Mouse (Mus musculus) cerebellum, postnatal 4 days (tissue): ENCODE measurements at regions not wholly inside any gene's neighbourhood (a gene's known extent, or its start where the extent isn't known, plus 50 kb on each side); places are given as distances from the start of the nearest gene placed in this dataset.
A peak's percentile ranks its signal among the peaks of the same experiment; 100 is the strongest.

ENCODE experiments used
- DNase-seq, 2 experiments: peaks; one replicate each; pipeline ENCODE4 v3.0.0; 2022; ENCODE audit warnings: low spot score in 2 of 2, mixed read lengths in 1 of 2

DNA sequence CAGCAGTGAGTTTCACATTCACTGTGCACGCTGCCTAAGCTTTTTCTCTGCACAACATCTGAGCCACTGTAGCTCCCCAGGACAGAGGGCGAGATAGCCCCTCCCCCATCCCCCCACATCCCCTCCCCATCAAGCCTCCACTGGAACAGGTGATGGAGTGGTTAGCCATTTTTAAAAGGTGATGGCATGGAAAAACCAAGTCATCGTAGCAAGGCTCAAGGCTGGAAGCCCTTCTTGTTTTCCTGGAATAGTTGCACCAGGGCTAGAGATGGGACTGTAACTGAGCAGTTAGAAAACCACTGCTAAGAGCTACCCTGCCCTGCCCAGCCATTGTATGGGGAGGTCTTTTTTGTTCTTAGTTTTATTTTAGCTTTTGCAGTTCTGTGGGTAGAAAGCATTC is 209.1 kb upstream of the Rreb1 start:
- DNase-seq: no peak

DNA sequence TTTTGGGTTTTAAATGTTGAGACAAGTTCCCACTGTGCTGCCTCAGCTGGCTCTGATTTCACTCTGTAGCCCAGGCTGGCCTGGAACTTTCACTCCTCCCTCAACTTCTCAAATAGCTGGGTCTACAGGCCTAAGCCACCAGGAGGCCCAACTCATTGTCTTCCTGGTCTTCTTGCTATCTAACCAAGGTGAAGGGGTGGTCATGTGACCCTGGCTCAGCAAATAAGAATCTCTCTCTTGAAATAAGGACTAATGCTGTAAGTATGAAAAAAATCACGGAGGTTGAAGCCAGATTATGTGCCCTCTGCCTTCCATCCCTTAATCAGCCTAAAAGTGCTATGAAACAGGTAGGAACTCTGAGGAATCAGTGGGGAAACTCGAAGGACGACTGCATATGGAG is 208.7 kb upstream of the Rreb1 start:
- no peak for DNase-seq

DNA sequence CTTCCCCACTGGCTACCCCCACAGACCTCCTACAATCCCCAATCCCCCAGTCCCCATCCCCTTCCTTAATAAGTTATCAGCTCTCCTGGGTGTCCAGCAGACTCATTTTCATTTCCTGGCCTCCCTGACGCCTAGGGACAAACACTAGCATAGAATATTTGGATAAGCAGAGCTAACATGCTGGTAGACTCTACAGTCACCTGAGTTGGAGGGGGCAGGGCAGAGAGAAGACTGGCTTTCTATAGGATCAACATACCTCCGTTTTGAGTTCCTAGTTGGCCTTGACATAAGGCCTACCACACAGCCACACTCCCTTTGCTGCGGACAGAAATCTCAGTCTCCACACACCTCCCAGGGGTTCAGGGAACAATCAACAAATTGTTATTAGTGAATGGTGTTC is 205.2 kb upstream of the Rreb1 start:
- no peak for DNase-seq

- no peak for DNase-seq
Observed at GRCm38 (mm10) chr13:37579231-37579630, 199.0 kb upstream of the Rreb1 start.

- DNase-seq: peak in 1 of 2 experiments; percentile 64
Observed at GRCm38 (mm10) chr13:37579775-37580174, 198.4 kb upstream of the Rreb1 start.

GRCm38 (mm10) chr13:37580806-37581205 is 197.4 kb upstream of the Rreb1 start:
- no peak for DNase-seq

DNA sequence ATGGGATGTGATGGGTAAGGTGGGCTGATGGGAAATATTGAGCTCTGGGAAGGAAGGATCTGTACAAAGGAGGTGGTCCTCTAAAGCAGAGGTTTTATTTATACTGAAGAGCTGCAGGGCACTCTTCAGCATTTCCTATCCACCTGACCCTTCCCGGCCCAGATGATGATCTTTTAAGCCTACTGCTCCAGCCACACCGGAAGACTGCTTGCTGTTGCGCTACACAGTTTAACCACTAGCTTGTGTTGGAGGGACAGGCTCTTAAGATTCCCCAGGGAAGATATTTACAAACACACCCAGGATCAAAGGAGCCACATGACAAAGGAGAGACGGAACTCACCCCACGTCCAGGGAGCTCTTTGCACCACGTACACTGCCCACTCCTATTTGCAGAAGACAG is 196.8 kb upstream of the Rreb1 start:
- no peak for DNase-seq

GRCm38 (mm10) chr13:37585476-37585875 is 192.7 kb upstream of the Rreb1 start:
- no peak for DNase-seq

DNA sequence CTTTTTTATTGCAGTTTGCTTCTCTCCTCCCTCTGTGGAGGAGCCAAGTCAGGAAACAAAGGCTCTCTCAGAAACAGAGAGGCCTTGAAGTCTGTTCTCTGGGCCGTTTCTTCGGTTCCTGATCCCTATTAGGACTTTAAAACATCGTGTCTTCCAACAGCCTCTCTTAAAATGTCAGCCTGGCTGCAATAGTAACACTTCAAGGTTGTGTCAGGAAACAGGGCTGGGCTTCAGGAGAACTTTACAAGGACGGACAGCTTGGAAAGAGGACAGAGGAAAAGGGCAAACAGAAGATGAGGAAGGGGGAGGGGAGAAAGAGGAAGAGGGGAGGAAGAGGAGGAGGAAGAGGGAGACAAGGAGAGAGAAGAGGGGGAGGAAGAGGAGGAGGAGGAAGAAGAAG is 191.7 kb upstream of the Rreb1 start:
- DNase-seq: no peak

DNA sequence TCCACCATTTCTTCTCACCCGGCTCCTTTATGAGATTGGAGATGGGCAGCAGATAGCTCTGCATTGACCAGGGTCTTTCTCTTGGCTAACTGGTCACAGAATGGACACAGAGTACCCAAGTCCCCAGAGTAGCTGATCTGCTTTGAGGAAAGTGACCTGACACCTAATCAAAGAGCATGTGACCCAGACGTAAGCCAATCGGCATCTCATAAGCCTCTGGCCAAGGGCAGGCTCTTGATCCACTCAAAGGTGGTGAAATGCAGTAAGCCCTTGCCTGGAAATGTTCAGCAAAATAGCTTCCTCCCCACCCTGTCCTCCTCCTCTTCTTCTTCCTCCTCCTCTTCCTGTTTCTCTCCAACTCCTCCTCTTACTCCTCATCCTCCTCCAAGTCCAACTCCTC is 190.3 kb upstream of the Rreb1 start:
- no peak for DNase-seq

DNA sequence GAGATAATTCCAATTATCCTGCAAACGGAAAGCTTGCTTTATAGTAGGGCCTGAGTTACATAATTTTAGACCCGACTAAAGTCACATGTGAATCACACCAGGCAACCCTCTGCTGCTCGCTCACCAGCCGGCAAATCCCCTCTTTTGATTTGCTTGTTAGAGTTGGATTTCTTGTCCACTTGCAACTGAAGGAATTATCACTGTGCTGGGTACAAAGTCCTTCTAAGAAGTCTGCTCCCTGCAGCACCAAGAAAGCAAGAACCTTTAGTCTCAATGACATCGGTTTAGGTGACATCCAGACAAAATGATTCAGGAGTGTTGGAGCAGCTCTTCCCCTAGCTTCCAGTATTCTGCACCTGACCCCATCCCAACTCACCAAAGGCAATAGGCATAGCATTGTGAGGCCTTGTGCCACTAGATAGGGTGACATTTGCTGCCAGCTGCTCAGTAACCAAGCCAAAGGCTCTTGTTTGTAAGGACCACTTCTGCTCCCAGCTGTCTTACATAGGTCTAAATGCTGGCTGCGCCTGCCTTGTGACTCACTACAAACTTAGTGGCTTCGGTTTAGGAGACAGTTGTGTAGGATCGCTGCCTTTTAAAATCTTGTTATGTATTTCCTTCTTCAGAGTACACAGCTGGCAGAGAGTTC is 189.5 kb upstream of the Rreb1 start:
- DNase-seq: no peak

DNA sequence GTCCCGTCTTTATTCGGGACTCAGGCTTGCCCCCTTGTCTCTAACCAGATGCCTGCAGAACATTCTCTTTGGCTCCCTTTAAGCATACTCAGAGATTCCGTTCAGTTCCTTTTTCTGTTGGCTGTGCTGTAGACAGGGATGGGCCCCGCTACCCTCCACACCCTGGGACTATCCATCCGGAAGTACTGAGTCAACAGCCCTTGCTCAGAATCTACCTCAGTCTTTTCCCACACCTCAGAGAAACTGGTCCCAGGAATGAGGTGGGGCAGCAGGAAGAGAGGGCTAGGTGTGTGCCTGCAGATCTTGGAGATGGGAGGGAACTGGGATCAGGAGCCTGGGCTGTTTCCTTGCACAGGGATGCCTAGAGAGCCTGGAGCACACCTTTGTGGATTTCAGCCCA is 186.1 kb upstream of the Rreb1 start:
- no peak for DNase-seq

GRCm38 (mm10) chr13:37595196-37595595 is 183.0 kb upstream of the Rreb1 start:
- no peak for DNase-seq

DNA sequence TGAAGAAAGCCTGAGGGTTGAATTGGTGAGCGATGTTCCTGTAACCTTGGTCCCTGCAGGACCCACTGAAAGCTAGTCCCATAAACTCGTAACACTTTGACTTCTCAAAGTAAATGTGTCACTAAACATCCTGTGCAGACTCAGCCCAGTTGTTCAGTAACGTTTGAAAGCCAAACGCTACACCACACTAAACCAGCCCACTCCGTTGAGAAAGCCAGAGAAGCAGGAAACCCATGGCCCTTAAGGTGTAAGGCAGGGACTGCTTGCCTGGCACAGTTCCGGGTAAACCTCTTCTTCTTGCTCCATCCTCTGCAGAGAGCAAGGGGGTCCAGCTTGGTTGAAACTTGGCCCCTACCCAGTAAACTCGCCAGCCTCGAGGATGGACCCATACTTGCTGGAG is 180.6 kb upstream of the Rreb1 start:
- no peak for DNase-seq

GRCm38 (mm10) chr13:37598165-37598775 is 179.9 kb upstream of the Rreb1 start:
- DNase-seq: no peak

- no peak for DNase-seq
Observed at GRCm38 (mm10) chr13:37599679-37600078, 178.5 kb upstream of the Rreb1 start.

DNA sequence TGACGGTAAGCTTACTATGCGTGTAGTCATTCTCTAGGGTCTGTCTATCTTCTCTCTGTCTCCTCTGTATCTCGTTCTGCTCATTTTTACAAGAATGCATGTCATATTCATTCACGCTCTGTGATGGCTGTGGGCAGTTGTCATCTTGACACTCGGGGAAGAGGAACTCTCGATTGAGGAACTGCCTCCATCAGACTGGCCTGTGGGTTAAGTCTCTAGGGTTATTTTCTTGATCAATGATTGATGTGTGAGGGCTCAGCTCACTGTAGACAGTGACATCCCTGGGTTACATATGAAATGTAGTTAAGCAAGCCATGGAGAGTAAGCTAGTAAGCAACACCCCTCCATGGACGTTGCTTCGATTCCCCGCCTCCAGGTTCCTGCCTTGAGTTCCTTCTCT is 178.0 kb upstream of the Rreb1 start:
- DNase-seq: no peak

DNA sequence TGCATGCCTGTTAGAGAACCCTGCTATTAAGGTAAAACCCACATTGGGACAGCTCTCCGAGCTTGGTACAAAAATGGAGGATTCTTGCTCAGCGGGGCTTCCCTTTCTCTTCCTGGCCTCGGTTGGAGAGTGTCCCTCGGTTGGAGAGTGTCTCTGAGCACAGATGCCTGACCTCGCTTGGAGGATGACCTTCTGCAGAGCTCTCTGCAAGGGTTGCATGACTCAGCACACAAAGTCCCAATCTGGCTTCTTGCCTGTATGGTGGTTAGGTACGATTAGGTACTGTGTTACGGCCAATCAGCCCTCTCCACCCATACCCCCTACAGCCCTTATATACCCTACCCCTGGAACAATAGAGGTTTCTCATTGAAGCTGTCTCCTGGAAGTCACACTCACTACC is 177.1 kb upstream of the Rreb1 start:
- no peak for DNase-seq

GRCm38 (mm10) chr13:37602256-37602655 is 175.9 kb upstream of the Rreb1 start:
- DNase-seq: no peak

- DNase-seq: no peak
Observed at GRCm38 (mm10) chr13:37603226-37603994, 174.8 kb upstream of the Rreb1 start.

DNA sequence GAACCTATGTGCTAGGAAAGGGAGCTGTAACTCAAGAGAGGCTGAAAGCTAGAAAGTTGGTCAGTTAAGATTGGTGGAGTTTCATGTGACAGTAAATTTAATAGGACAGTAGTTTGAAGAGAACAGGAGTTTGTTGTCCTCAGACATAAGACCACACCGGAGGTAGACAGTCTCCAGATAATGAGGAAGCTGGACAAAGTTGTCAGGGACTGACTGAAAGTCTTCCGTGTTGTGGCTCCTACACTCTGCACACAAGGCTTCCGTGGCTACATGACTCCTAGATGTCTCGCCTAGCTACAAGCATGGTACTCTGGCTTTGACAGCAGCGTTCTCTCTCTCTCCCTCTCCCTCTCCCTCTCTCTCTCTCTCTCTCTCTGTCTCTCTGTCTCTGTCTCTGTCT is 171.9 kb upstream of the Rreb1 start:
- DNase-seq: no peak

GRCm38 (mm10) chr13:37609085-37609484 is 169.1 kb upstream of the Rreb1 start:
- DNase-seq: no peak

- DNase-seq: no peak
Observed at GRCm38 (mm10) chr13:37611387-37611786, 166.8 kb upstream of the Rreb1 start.
